Comparison of ENCODE assay signal across 13 mouse cellular contexts in genomic region chr13:36654251-36654650, GRCm38 (mm10).
DNase-seq lines count a peak whose midpoint lies in the region; ATAC-seq and TF ChIP-seq lines count a peak whose summit lies in the region.
"Had no signal": no experiment of that assay in that cellular context is flagged by ENCODE, and none has a peak within 500 bp of the region (broad histone marks: within the 10 kb centered on the region; RNA-seq: fewer than 3 reads in every experiment).

No protein-coding gene starts in this region.

- ATAC-seq in cerebellum, adult (ENCODE audit: insufficient number of reproducible peaks, low FRiP score, low TSS enrichment) = peak; percentile 65
- ATAC-seq in intestine, postnatal 0 days = no peak
- no peak for ATAC-seq in intestine, embryonic 15.5 days
- no peak for ATAC-seq in monocyte, adult 5-6 weeks (replicated peaks; ENCODE audit: insufficient number of reproducible peaks, low FRiP score, low TSS enrichment, poor library complexity, severe bottlenecking)

- H3K27ac ChIP-seq in intestine, postnatal 0 days (ENCODE audit: low read depth, low read length) = no peak overlapping the region
- H3K27ac ChIP-seq in intestine, embryonic 15.5 days = no peak overlapping the region
- H3K27ac ChIP-seq: hindbrain, embryonic 13.5 days; liver, embryonic 13.5 days had no signal

- no peak overlapping the region for H3K9ac ChIP-seq in intestine, postnatal 0 days (ENCODE audit: low read depth, low read length)
- no peak overlapping the region for H3K9ac ChIP-seq in intestine, embryonic 15.5 days
- H3K9ac ChIP-seq: hindbrain, embryonic 13.5 days; liver, embryonic 13.5 days had no signal

- H3K4me2 ChIP-seq in intestine, postnatal 0 days (replicated peaks; ENCODE audit: low read depth) = no peak overlapping the region
- H3K4me2 ChIP-seq in intestine, embryonic 15.5 days (replicated peaks) = no peak overlapping the region
- H3K4me2 ChIP-seq: hindbrain, embryonic 13.5 days; liver, embryonic 13.5 days had no signal

- 79% methylated on average over 3 of the region's 3 CpGs for WGBS in intestine, postnatal 0 days
- WGBS in intestine, embryonic 15.5 days = 77% methylated on average over 3 of the region's 3 CpGs

- no peaks in the 10 kb centered on the region for H3K36me3 ChIP-seq in intestine, postnatal 0 days (ENCODE audit: control insufficient read depth, insufficient read depth)
- no peaks in the 10 kb centered on the region for H3K36me3 ChIP-seq in intestine, embryonic 15.5 days
- H3K36me3 ChIP-seq: hindbrain, embryonic 13.5 days; liver, embryonic 13.5 days had no signal

- H3K9me3 ChIP-seq in intestine, postnatal 0 days (ENCODE audit: control insufficient read depth) = no peaks in the 10 kb centered on the region
- H3K9me3 ChIP-seq in intestine, embryonic 15.5 days = no peaks in the 10 kb centered on the region
- H3K9me3 ChIP-seq: hindbrain, embryonic 13.5 days; liver, embryonic 13.5 days had no signal

- H3K4me3 ChIP-seq in intestine, postnatal 0 days (ENCODE audit: low read depth, low read length) = no peak overlapping the region
- no peak overlapping the region for H3K4me3 ChIP-seq in intestine, embryonic 15.5 days (replicated peaks)
- H3K4me3 ChIP-seq: hindbrain, embryonic 13.5 days; liver, embryonic 13.5 days had no signal

- TF ChIP-seq CTCF in intestine, postnatal 0 days (IDR thresholded peaks at IDR 0.05; ENCODE audit: low read depth) = peak; percentile 69

- no peaks in the 10 kb centered on the region for H3K4me1 ChIP-seq in intestine, postnatal 0 days (replicated peaks; ENCODE audit: control insufficient read depth, insufficient read depth, low read length)
- no peaks in the 10 kb centered on the region for H3K4me1 ChIP-seq in intestine, embryonic 15.5 days (replicated peaks)
- H3K4me1 ChIP-seq: hindbrain, embryonic 13.5 days; liver, embryonic 13.5 days had no signal

- DNase-seq in cerebellum, postnatal 36 days = no peak
- peak; percentile 18 for DNase-seq in lung, postnatal 36 days
- no peak for DNase-seq in lung, postnatal 4 days
- peak; percentile 22 for DNase-seq in induced T-regulatory cell, adult 2 months (ENCODE audit: low read depth)
- DNase-seq: adrenal gland, postnatal 14 days; kidney, adult 9 months; liver, embryonic 13.5 days; right cerebral cortex, adult 18-20 months had no signal

- H3K27me3 ChIP-seq in intestine, postnatal 0 days (replicated peaks; ENCODE audit: control insufficient read depth, insufficient read depth, low read length) = no peaks in the 10 kb centered on the region
- no peaks in the 10 kb centered on the region for H3K27me3 ChIP-seq in intestine, embryonic 15.5 days (replicated peaks)
- H3K27me3 ChIP-seq: hindbrain, embryonic 13.5 days; liver, embryonic 13.5 days had no signal

Comparison
In these comparisons a context has a peak if more than half of its experiments do, and no peak if none do; other contexts are left out.
1. DNase-seq: peak in lung, postnatal 36 days (single experiment) and induced T-regulatory cell, adult 2 months (single experiment); none in cerebellum, postnatal 36 days (0 of 2) and lung, postnatal 4 days (0 of 2).